Mouse (Mus musculus): Measurements from ENCODE around the gene Tfb2m. TPM values are rescaled to one million over a fixed set of nuclear protein-coding genes. Genes with fewer than 3 reads are reported as not detected.
"Not testable (repeated sequence)": the region's sequence is repeated elsewhere in the genome, so short reads cannot be mapped to it uniquely, and the experiment has no call there.

Gene Tfb2m
- polyA plus RNA-seq (2016; fragmentation: Nextera tagmentation; extraction: Ambion mirVana) = 25.6 and 26.1 TPM in 2 replicates

GRCm38 (mm10) chr1:179545768-179546550 is at the start of gene Tfb2m, which contains the start of gene Cnst:
TSS of gene Tfb2m (minus strand) at chr1:179546267.
TSS of gene Cnst (plus strand) at chr1:179546370.
- H3K36me3 ChIP-seq; H3K27me3 ChIP-seq (replicated peaks); H3K9me3 ChIP-seq (replicated peaks): not testable (repeated sequence)
- H3K4me3 ChIP-seq = peak within 1 kb of the TSS; percentile 86
- WGBS = under 1% methylated on average over 69 of the region's 69 CpGs
- ATAC-seq (ENCODE audit: insufficient number of reproducible peaks, low FRiP score) = peak; percentile 99
- peak within 1 kb of the TSS; percentile 87 for H3K4me2 ChIP-seq
- H3K4me1 ChIP-seq (replicated peaks) = peaks cover 22% of the 10 kb centered on the region
- peak within 1 kb of the TSS; percentile 85 for H3K9ac ChIP-seq
- peak within 1 kb of the TSS; percentile 89 for H3K27ac ChIP-seq (ENCODE audit: poor library complexity, severe bottlenecking)

- no peaks in the 10 kb centered on the region for H3K27me3 ChIP-seq (replicated peaks)
- ATAC-seq (ENCODE audit: insufficient number of reproducible peaks, low FRiP score) = no peak
- peaks cover 12% of the 10 kb centered on the region for H3K36me3 ChIP-seq
- no peak overlapping the region for H3K4me3 ChIP-seq
- H3K4me1 ChIP-seq (replicated peaks) = peaks cover 4% of the 10 kb centered on the region
- no peak overlapping the region for H3K9ac ChIP-seq
- H3K9me3 ChIP-seq (replicated peaks) = no peaks in the 10 kb centered on the region
- no peak overlapping the region for H3K27ac ChIP-seq (ENCODE audit: poor library complexity, severe bottlenecking)
- 75% methylated on average over 7 of the region's 7 CpGs for WGBS
- no peak overlapping the region for H3K4me2 ChIP-seq
These were observed 46.9 kb upstream of the Tfb2m start for GRCm38 (mm10) chr1:179592972-179593371.

GRCm38 (mm10) chr1:179592143-179592542 is 46.1 kb upstream of the Tfb2m start:
- Histone ChIP-seq H3K9ac (no peak overlapping the region), H3K4me1 (replicated peaks) (peaks cover 9% of the 10 kb centered on the region), H3K27me3 (replicated peaks) (no peaks in the 10 kb centered on the region), H3K36me3 (peaks cover 12% of the 10 kb centered on the region), H3K4me3 (no peak overlapping the region), H3K9me3 (replicated peaks) (no peaks in the 10 kb centered on the region), H3K27ac (ENCODE audit: poor library complexity, severe bottlenecking) (no peak overlapping the region), H3K4me2 (no peak overlapping the region)
- WGBS = 91% methylated on average over 2 of the region's 2 CpGs
- ATAC-seq (ENCODE audit: insufficient number of reproducible peaks, low FRiP score) = no peak

- H3K4me2 ChIP-seq = no peak overlapping the region
- H3K27ac ChIP-seq (ENCODE audit: poor library complexity, severe bottlenecking) = no peak overlapping the region
- no peaks in the 10 kb centered on the region for H3K27me3 ChIP-seq (replicated peaks)
- 77% methylated on average over 12 of the region's 12 CpGs for WGBS
- no peak overlapping the region for H3K4me3 ChIP-seq
- no peaks in the 10 kb centered on the region for H3K9me3 ChIP-seq (replicated peaks)
- no peak for ATAC-seq (ENCODE audit: insufficient number of reproducible peaks, low FRiP score)
- H3K36me3 ChIP-seq = peaks cover 12% of the 10 kb centered on the region
- no peak overlapping the region for H3K9ac ChIP-seq
- peaks cover 14% of the 10 kb centered on the region for H3K4me1 ChIP-seq (replicated peaks)
These were observed 45.6 kb upstream of the Tfb2m start for GRCm38 (mm10) chr1:179591639-179592038.

GRCm38 (mm10) chr1:179588230-179588629 is 42.2 kb upstream of the Tfb2m start:
- H3K9ac ChIP-seq = no peak overlapping the region
- H3K4me1 ChIP-seq (replicated peaks) = peaks cover 42% of the 10 kb centered on the region
- peaks cover 8% of the 10 kb centered on the region for H3K36me3 ChIP-seq
- H3K27ac ChIP-seq (ENCODE audit: poor library complexity, severe bottlenecking) = no peak overlapping the region
- no peaks in the 10 kb centered on the region for H3K27me3 ChIP-seq (replicated peaks)
- no peak overlapping the region for H3K4me2 ChIP-seq
- no peaks in the 10 kb centered on the region for H3K9me3 ChIP-seq (replicated peaks)
- no peak for ATAC-seq (ENCODE audit: insufficient number of reproducible peaks, low FRiP score)
- WGBS = 76% methylated on average over 4 of the region's 4 CpGs
- H3K4me3 ChIP-seq = no peak overlapping the region

- Histone ChIP-seq H3K9ac (no peak overlapping the region), H3K27me3 (replicated peaks) (no peaks in the 10 kb centered on the region), H3K27ac (ENCODE audit: poor library complexity, severe bottlenecking) (peak overlapping the region; percentile 29; the same call in 1 of the 2 replicates), H3K4me3 (no peak overlapping the region), H3K9me3 (replicated peaks) (no peaks in the 10 kb centered on the region), H3K36me3 (no peaks in the 10 kb centered on the region), H3K4me2 (no peak overlapping the region), H3K4me1 (replicated peaks) (peaks cover 50% of the 10 kb centered on the region)
- 56% methylated on average over 3 of the region's 3 CpGs for WGBS
- no peak for ATAC-seq (ENCODE audit: insufficient number of reproducible peaks, low FRiP score)
These were observed 40.5 kb upstream of the Tfb2m start for GRCm38 (mm10) chr1:179586430-179587095.

- Histone ChIP-seq H3K9ac (no peak overlapping the region), H3K4me2 (no peak overlapping the region), H3K36me3 (no peaks in the 10 kb centered on the region), H3K27ac (ENCODE audit: poor library complexity, severe bottlenecking) (0 out of 2 replicates have a peak overlapping the region, but pooled peaks have one; percentile 29), H3K4me3 (no peak overlapping the region), H3K27me3 (replicated peaks) (no peaks in the 10 kb centered on the region), H3K4me1 (replicated peaks) (peaks cover 53% of the 10 kb centered on the region), H3K9me3 (replicated peaks) (no peaks in the 10 kb centered on the region)
- WGBS = 91% methylated on average over 9 of the region's 9 CpGs
- no peak for ATAC-seq (ENCODE audit: insufficient number of reproducible peaks, low FRiP score)
These were observed 39.6 kb upstream of the Tfb2m start for GRCm38 (mm10) chr1:179585646-179586045.

GRCm38 (mm10) chr1:179584220-179584619 is 38.2 kb upstream of the Tfb2m start:
- peaks cover 53% of the 10 kb centered on the region for H3K4me1 ChIP-seq (replicated peaks)
- ATAC-seq (ENCODE audit: insufficient number of reproducible peaks, low FRiP score) = no peak
- H3K4me3 ChIP-seq = no peak overlapping the region
- no peak overlapping the region for H3K4me2 ChIP-seq
- WGBS = 82% methylated on average over 4 of the region's 4 CpGs
- no peaks in the 10 kb centered on the region for H3K9me3 ChIP-seq (replicated peaks)
- H3K27me3 ChIP-seq (replicated peaks) = no peaks in the 10 kb centered on the region
- no peak overlapping the region for H3K27ac ChIP-seq (ENCODE audit: poor library complexity, severe bottlenecking)
- peaks cover 12% of the 10 kb centered on the region for H3K36me3 ChIP-seq
- no peak overlapping the region for H3K9ac ChIP-seq

GRCm38 (mm10) chr1:179583090-179583489 is 37.0 kb upstream of the Tfb2m start:
- Histone ChIP-seq H3K4me1 (replicated peaks) (peaks cover 50% of the 10 kb centered on the region), H3K9ac (no peak overlapping the region), H3K27me3 (replicated peaks) (no peaks in the 10 kb centered on the region), H3K27ac (ENCODE audit: poor library complexity, severe bottlenecking) (no peak overlapping the region), H3K4me3 (no peak overlapping the region), H3K36me3 (peaks cover 17% of the 10 kb centered on the region), H3K9me3 (replicated peaks) (no peaks in the 10 kb centered on the region), H3K4me2 (no peak overlapping the region)
- no peak for ATAC-seq (ENCODE audit: insufficient number of reproducible peaks, low FRiP score)
- WGBS = 88% methylated on average over 3 of the region's 3 CpGs

GRCm38 (mm10) chr1:179582021-179582433 is 36.0 kb upstream of the Tfb2m start:
- Histone ChIP-seq H3K4me3 (no peak overlapping the region), H3K27ac (ENCODE audit: poor library complexity, severe bottlenecking) (no peak overlapping the region), H3K36me3 (peaks cover 17% of the 10 kb centered on the region), H3K4me1 (replicated peaks) (peaks cover 43% of the 10 kb centered on the region), H3K4me2 (0 out of 2 replicates have a peak overlapping the region, but pooled peaks have one; percentile 12), H3K9ac (no peak overlapping the region), H3K9me3 (replicated peaks) (no peaks in the 10 kb centered on the region), H3K27me3 (replicated peaks) (no peaks in the 10 kb centered on the region)
- ATAC-seq (ENCODE audit: insufficient number of reproducible peaks, low FRiP score) = no peak
- 24% methylated on average over 6 of the region's 6 CpGs for WGBS

GRCm38 (mm10) chr1:179581422-179581821 is 35.4 kb upstream of the Tfb2m start:
- no peak overlapping the region for H3K4me3 ChIP-seq
- H3K9ac ChIP-seq = no peak overlapping the region
- no peaks in the 10 kb centered on the region for H3K27me3 ChIP-seq (replicated peaks)
- no peak overlapping the region for H3K27ac ChIP-seq (ENCODE audit: poor library complexity, severe bottlenecking)
- H3K9me3 ChIP-seq (replicated peaks) = no peaks in the 10 kb centered on the region
- no peak overlapping the region for H3K4me2 ChIP-seq
- peaks cover 17% of the 10 kb centered on the region for H3K36me3 ChIP-seq
- H3K4me1 ChIP-seq (replicated peaks) = peaks cover 37% of the 10 kb centered on the region
- 89% methylated on average over 10 of the region's 10 CpGs for WGBS
- no peak for ATAC-seq (ENCODE audit: insufficient number of reproducible peaks, low FRiP score)
